Mouse (Mus musculus): ENCODE data around the gene Gm28360.
"Not testable (repeated sequence)": the region's sequence is repeated elsewhere in the genome, so short reads cannot be mapped to it uniquely, and the experiment has no call there.

- not testable (repeated sequence) for TF ChIP-seq POLR2A (IDR thresholded peaks at IDR 0.05; ENCODE audit: insufficient read depth, low read length); CTCF (IDR thresholded peaks at IDR 0.05; ENCODE audit: low read depth, low read length); EP300 (IDR thresholded peaks at IDR 0.05; ENCODE audit: insufficient read depth, low read depth, low read length)
Measured at GRCm38 (mm10) chr1:117780833-117781232, 49.0 kb upstream of the Gm28360 start, which contains the start of gene B020011L13Rik.
